Mouse (Mus musculus) neural tube, embryonic 12.5 days (tissue): Measurements from ENCODE around the gene Rbmxl1. TPM values are rescaled to one million over a fixed set of nuclear protein-coding genes. Genes with fewer than 3 reads are reported as not detected.

Experiments
- ATAC-seq: fragments of 200-750 bp; cut with Nextera tagmentation; 2 replicates; pipeline ENCODE4 v1.8.0; 2017; ENCODE audit warnings: low read depth, mild to moderate bottlenecking, moderate TSS enrichment, moderate library complexity; ENCODE audit not compliant: low FRiP score
- H3K27ac ChIP-seq: fragments of 300-500 bp; sonication (generic); 2 replicates; pipeline ENCODE4 v1.5.1; 2016
- H3K27me3 ChIP-seq: fragments of 300-500 bp; sonication (generic); replicated peaks from 2 replicates; pipeline ENCODE4 v1.6.1; 2016; ENCODE audit warnings: mild to moderate bottlenecking
- H3K36me3 ChIP-seq: fragments of 300-500 bp; sonication (generic); 2 replicates; pipeline ENCODE4 v1.6.1; 2016; ENCODE audit warnings: mild to moderate bottlenecking
- H3K4me1 ChIP-seq: fragments of 300-500 bp; sonication (generic); 2 replicates; pipeline ENCODE4 v1.6.1; 2016
- H3K4me2 ChIP-seq: fragments of 300-500 bp; sonication (generic); replicated peaks from 2 replicates; pipeline ENCODE4 v1.6.1; 2016; ENCODE audit warnings: mild to moderate bottlenecking
- H3K4me3 ChIP-seq: fragments of 300-500 bp; sonication (generic); 2 replicates; pipeline ENCODE4 v1.5.1; 2016
- H3K9ac ChIP-seq: fragments of 300-500 bp; sonication (generic); 2 replicates; pipeline ENCODE4 v1.6.1; 2016; ENCODE audit warnings: mild to moderate bottlenecking
- H3K9me3 ChIP-seq: fragments of 300-500 bp; sonication (generic); 2 replicates; pipeline ENCODE4 v1.6.1; 2016; ENCODE audit warnings: mild to moderate bottlenecking
- WGBS: fragments of 180-500 bp; shearing (Covaris S2); methylation state at CpG from one replicate; pipeline ENCODE4 v1.1.7; 2016; 5-methylcytosine and 5-hydroxymethylcytosine counted together
- polyA plus RNA-seq: library from polyadenylated mRNA; unstranded; fragments of >200 nt; fragmentation: Nextera tagmentation; extraction: Ambion mirVana; gene quantifications from 2 replicates; pipeline ENCODE4 v1.2.1, GENCODE M21; 2016

Gene Rbmxl1
- polyA plus RNA-seq, 1 experiment from 2014 or later, result 280 TPM

DNA sequence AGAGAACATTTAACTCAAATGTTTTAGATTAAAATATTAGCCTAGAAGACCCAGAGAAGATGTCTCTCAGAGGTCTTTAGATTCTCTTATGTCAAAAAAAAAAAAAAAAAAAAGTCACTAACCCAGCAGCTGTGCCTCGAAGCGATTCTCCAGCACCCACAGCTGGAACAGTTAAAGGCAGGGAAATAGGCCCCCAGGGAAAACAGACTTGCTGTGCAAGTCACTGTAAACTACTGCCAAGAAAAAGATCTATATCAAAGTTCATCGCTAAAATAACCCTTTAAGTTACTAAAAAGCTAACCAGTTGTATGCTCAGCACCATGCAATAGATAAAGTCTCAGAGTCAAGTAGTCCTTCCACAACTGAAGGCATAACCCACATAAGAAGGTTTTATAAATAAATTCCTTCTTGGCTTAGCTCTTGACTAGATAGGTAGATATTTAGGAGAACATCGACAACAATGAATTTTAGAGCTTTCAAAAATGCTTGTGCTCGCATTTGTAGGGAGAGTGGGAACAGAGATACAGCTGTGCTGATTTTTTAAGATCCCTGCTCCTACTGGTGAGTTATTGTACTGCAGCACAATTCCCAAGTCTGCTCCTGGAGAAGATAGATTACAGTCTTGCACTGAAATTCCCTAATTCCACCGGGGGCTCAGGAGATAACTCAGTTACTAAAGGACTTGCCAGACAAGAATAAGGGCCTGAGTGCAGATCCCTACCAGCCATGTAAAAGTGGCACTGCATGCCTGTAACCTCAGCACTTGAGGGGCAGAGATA, 31.5 kb downstream of the Rbmxl1 start:
- Histone ChIP-seq H3K4me3 (no peak overlapping the region), H3K4me2 (no peak overlapping the region), H3K9ac (no peak overlapping the region), H3K36me3 (no peaks in the 10 kb centered on the region), H3K27me3 (no peaks in the 10 kb centered on the region), H3K27ac (no peak overlapping the region), H3K4me1 (no peaks in the 10 kb centered on the region), H3K9me3 (no peaks in the 10 kb centered on the region)
- WGBS, result 54% methylated on average over 6 of the region's 6 CpGs
- no peak for ATAC-seq

- no peak overlapping the region for H3K9ac ChIP-seq
- H3K9me3 ChIP-seq, result no peaks in the 10 kb centered on the region
- ATAC-seq, result no peak
- no peaks in the 10 kb centered on the region for H3K36me3 ChIP-seq
- H3K27ac ChIP-seq, result no peak overlapping the region
- no peak overlapping the region for H3K4me3 ChIP-seq
- H3K4me2 ChIP-seq, result no peak overlapping the region
- 81% methylated on average over 2 of the region's 2 CpGs for WGBS
- H3K27me3 ChIP-seq, result no peaks in the 10 kb centered on the region
- H3K4me1 ChIP-seq, result no peaks in the 10 kb centered on the region
Measured at GRCm38 (mm10) chr8:78467889-78468288, 40.8 kb downstream of the Rbmxl1 start.

DNA sequence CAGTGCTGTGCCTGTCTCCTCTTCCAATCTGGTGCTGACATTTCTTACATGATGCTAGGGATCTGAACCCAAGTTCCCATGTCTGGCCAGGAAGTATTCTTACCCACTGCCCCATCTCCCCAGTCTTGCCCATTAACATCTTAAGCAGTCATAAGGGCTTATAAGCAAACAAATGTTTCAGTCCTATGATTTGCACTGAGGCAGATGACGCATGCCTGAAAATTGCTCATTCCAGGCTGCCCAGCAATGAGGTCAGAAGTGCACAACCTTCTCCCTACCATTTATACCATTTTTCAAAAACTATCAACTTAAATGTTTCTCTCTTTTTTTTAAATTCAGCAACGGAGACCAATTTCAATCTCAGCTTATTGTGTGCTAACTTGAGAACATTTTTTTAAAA, 44.8 kb downstream of the Rbmxl1 start:
- H3K27me3 ChIP-seq, result no peaks in the 10 kb centered on the region
- no peaks in the 10 kb centered on the region for H3K36me3 ChIP-seq
- no peak overlapping the region for H3K27ac ChIP-seq
- no peak overlapping the region for H3K4me3 ChIP-seq
- 91% methylated on average over 2 of the region's 2 CpGs for WGBS
- H3K9me3 ChIP-seq, result no peaks in the 10 kb centered on the region
- H3K9ac ChIP-seq, result no peak overlapping the region
- no peaks in the 10 kb centered on the region for H3K4me1 ChIP-seq
- no peak for ATAC-seq
- no peak overlapping the region for H3K4me2 ChIP-seq

- H3K4me1 ChIP-seq, result no peaks in the 10 kb centered on the region
- H3K36me3 ChIP-seq, result no peaks in the 10 kb centered on the region
- no peak overlapping the region for H3K4me2 ChIP-seq
- no peaks in the 10 kb centered on the region for H3K27me3 ChIP-seq
- H3K9me3 ChIP-seq, result no peaks in the 10 kb centered on the region
- no peak overlapping the region for H3K4me3 ChIP-seq
- no peak overlapping the region for H3K27ac ChIP-seq
- H3K9ac ChIP-seq, result no peak overlapping the region
- ATAC-seq, result no peak
- WGBS, result 73% methylated on average over 3 of the region's 3 CpGs
Measured at GRCm38 (mm10) chr8:78456441-78456840, 52.3 kb downstream of the Rbmxl1 start.

Other genes with a start within 250 kb of the Rbmxl1 start
- gene Pou4f2, start 72.3 kb downstream of the Rbmxl1 start, polyA plus RNA-seq, result 4.7 and 5.0 TPM in 2 replicates
- gene Slc10a7, start 448 bp upstream of the Rbmxl1 start, polyA plus RNA-seq, result 12.4 and 12.9 TPM in 2 replicates